Mouse (Mus musculus) adrenal gland, adult 10 weeks (tissue): ENCODE measurements around the gene E330021D16Rik. TPM values are rescaled to one million over a fixed set of nuclear protein-coding genes. Genes with fewer than 3 reads are reported as not detected.

ENCODE experiments used
- polyA plus RNA-seq: library from polyadenylated mRNA; stranded (reverse); fragments of 350-450 nt; fragmentation: Illumina TruSeq; extraction: RNeasy Lipid Tissue Mini Kit (QIAGEN cat#74804); gene quantifications from one replicate; pipeline ENCODE4 v1.2.3, GENCODE M21; 2014; ENCODE audit warnings: low read depth, low replicate concordance

Gene E330021D16Rik
- not detected for polyA plus RNA-seq

DNA sequence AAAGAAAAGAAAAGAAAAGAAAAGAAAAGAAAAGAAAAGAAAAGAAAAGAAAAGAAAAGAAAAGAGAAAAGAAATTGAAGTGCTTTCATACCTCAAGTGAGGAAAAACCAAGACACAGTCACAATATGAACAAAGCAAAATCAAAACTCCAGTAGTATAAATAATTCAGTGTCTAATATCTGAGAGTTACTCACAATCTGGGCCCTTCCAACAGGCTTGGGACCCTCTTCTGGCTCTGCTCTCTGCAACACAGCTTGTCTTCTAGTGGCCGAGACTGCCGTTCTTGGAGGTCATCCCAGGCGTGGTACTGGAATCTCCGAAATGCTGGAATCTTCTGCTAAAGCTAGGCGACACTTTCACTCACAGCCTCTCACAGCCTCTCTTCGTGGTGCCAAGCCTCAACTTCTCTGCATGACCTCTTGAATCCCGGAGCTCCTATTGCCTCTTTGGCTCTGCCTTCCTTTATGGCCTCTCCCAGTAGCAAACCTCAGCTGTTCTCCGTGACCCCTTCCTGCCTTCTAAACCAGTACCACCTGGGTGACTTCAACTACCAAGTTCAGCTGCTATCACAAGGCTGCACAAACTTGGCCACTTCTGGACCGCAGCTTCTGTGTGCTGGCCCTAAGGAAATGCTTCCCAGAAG lies at the start of gene E330021D16Rik:
E330021D16Rik (minus strand) TSS at position 437 of the 643 bp plus-strand sequence.

Other genes with a start within 250 kb of the E330021D16Rik start
- gene Grin2b, start 242.1 kb downstream of the E330021D16Rik start, polyA plus RNA-seq = 0.06 TPM
- gene Gm8994, start 88.0 kb downstream of the E330021D16Rik start, polyA plus RNA-seq = not detected
- 53.1 TPM for gene Atf7ip, start 90.6 kb upstream of the E330021D16Rik start, polyA plus RNA-seq
- gene Plbd1, start 246.4 kb upstream of the E330021D16Rik start, polyA plus RNA-seq = 22.2 TPM